ENCODE assay signal across 10 mouse cellular contexts in the genomic region with DNA sequence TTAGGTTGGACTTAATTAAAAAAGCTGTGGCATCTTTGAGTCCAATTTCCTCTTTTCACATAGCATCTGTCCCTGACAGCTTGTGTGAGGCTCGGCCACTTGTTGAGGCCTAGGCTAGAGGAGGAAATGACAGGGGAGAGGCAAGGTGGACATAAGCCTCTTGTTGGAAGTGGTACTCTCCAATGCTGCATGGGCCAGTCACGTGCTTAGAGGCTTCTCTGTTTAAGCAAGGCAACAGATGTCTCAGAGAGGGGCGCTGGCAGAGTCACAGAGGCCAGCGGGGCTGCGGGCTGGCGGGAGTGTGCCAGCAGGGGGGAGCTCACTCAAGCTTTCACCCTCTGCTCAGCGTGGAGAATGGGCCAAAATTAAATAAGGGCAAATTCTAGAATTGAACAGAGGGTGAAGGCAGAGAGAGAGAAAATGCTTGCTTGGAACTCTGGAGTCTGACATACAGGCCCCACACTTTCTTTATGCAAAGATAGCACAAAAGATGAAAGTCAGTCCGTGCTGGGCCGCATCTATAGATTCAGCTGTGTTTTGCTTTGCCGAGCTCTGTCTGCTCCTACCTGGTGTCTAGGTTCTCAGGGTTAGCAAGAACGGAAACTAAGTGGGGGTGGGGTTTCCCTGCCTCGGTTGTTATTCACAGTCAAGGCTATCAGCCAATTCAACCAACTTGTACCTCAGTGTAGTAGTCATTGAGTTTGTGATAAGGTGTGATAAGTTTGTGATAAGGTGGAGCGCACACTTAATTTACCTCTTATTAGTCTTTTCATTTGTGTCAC.
A peak's percentile ranks its signal among the peaks of the same experiment; 100 is the strongest.
DNase-seq lines count a peak whose midpoint lies in the region; ATAC-seq and TF ChIP-seq lines count a peak whose summit lies in the region.
"Had no signal": no experiment of that assay in that cellular context is flagged by ENCODE, and none has a peak within 500 bp of the region (broad histone marks: within the 10 kb centered on the region; RNA-seq: fewer than 3 reads in every experiment).

No protein-coding gene starts in this region.

- no peaks in the 10 kb centered on the region for H3K27me3 ChIP-seq in cerebellum, adult 2 months (ENCODE audit: control insufficient read depth, insufficient read depth, low read length)
- H3K27me3 ChIP-seq in hindbrain, embryonic 11.5 days (ENCODE audit: control insufficient read depth, insufficient read depth, low read length) = no peaks in the 10 kb centered on the region
- H3K27me3 ChIP-seq in midbrain, embryonic 15.5 days (replicated peaks) = no peaks in the 10 kb centered on the region

- no peak overlapping the region for H3K9ac ChIP-seq in hindbrain, embryonic 11.5 days (ENCODE audit: low read depth, low read length)
- no peak overlapping the region for H3K9ac ChIP-seq in midbrain, embryonic 15.5 days
- H3K9ac ChIP-seq: lung, embryonic 14.5 days had no signal

- peak; percentile 30 to 55 for DNase-seq in left cerebral cortex, postnatal 14 days (ENCODE audit: low spot score in 2 of 2)
- no peak for DNase-seq in left cerebral cortex, adult 11 months (ENCODE audit: low spot score)
- peak; percentile 94 to 99 for DNase-seq in cerebellum, adult 2 months
- peak; percentile 37 for DNase-seq in hindbrain, embryonic 11.5 days (ENCODE audit: low spot score)
- no peak for DNase-seq in gastrocnemius, postnatal 25 days
- DNase-seq in gastrocnemius, postnatal 10 days = no peak
- DNase-seq: lung, embryonic 14.5 days had no signal

- H3K9me3 ChIP-seq in hindbrain, embryonic 11.5 days (ENCODE audit: control insufficient read depth, low read length) = no peaks in the 10 kb centered on the region
- no peaks in the 10 kb centered on the region for H3K9me3 ChIP-seq in midbrain, embryonic 15.5 days

- intact Hi-C loops in left cerebral cortex, postnatal 14 days (cut with DNase I) = no loop called here

- peak; percentile 53; the same call in 1 of the 2 replicates for ATAC-seq in hindbrain, embryonic 11.5 days (ENCODE audit: low FRiP score)
- ATAC-seq in midbrain, embryonic 15.5 days (replicated peaks) = peak; percentile 75
- ATAC-seq in erythroblast, adult 5-6 weeks (replicated peaks; ENCODE audit: low FRiP score, poor library complexity, severe bottlenecking) = no peak

- peak overlapping the region; percentile 87 for H3K27ac ChIP-seq in cerebellum, adult 2 months (ENCODE audit: insufficient read depth, low read length)
- H3K27ac ChIP-seq in hindbrain, embryonic 11.5 days (ENCODE audit: low read depth, low read length) = no peak overlapping the region
- peak overlapping the region; percentile 60; the same call in 1 of the 2 replicates for H3K27ac ChIP-seq in midbrain, embryonic 15.5 days

- peak; percentile 13; the same call in 1 of the 2 replicates for TF ChIP-seq POLR2A in cerebellum, adult 2 months (IDR thresholded peaks at IDR 0.05; ENCODE audit: borderline replicate concordance, insufficient read depth, low read length)

- H3K36me3 ChIP-seq in hindbrain, embryonic 11.5 days (ENCODE audit: control insufficient read depth, insufficient read depth, low read length) = no peaks in the 10 kb centered on the region
- H3K36me3 ChIP-seq in midbrain, embryonic 15.5 days (replicated peaks) = no peaks in the 10 kb centered on the region
- H3K36me3 ChIP-seq: G1E had no signal

- no peak for TF ChIP-seq CTCF in cerebellum, adult 2 months (IDR thresholded peaks at IDR 0.05; ENCODE audit: borderline replicate concordance, insufficient read depth, low read depth, low read length)

- H3K4me1 ChIP-seq in cerebellum, adult 2 months (ENCODE audit: control insufficient read depth, insufficient read depth, low read length) = peaks cover 57% of the 10 kb centered on the region
- no peaks in the 10 kb centered on the region; the same call in 1 of the 2 replicates for H3K4me1 ChIP-seq in hindbrain, embryonic 11.5 days (replicated peaks; ENCODE audit: control insufficient read depth, insufficient read depth, low read length)
- H3K4me1 ChIP-seq in midbrain, embryonic 15.5 days = peaks cover 8% of the 10 kb centered on the region

- 13% methylated on average over 13 of the region's 13 CpGs for WGBS in cerebellum, adult 2 months
- WGBS in hindbrain, embryonic 11.5 days = 25% methylated on average over 13 of the region's 13 CpGs
- 22% methylated on average over 13 of the region's 13 CpGs for WGBS in midbrain, embryonic 15.5 days

- H3K4me2 ChIP-seq in hindbrain, embryonic 11.5 days (replicated peaks; ENCODE audit: low read depth, low read length) = no peak overlapping the region
- no peak overlapping the region for H3K4me2 ChIP-seq in midbrain, embryonic 15.5 days
- H3K4me2 ChIP-seq: lung, embryonic 14.5 days had no signal

- H3K4me3 ChIP-seq in cerebellum, adult 2 months (replicated peaks; ENCODE audit: insufficient read depth, low read depth, low read length) = no peak overlapping the region
- no peak overlapping the region for H3K4me3 ChIP-seq in hindbrain, embryonic 11.5 days (ENCODE audit: low read depth, low read length)
- no peak overlapping the region for H3K4me3 ChIP-seq in midbrain, embryonic 15.5 days

Comparison
In these comparisons a context has a peak if more than half of its experiments do, and no peak if none do; other contexts are left out.
1. DNase-seq: peak in left cerebral cortex, postnatal 14 days (2 of 2), cerebellum, adult 2 months (2 of 2) and hindbrain, embryonic 11.5 days (single experiment); none in left cerebral cortex, adult 11 months (single experiment), gastrocnemius, postnatal 25 days (single experiment) and gastrocnemius, postnatal 10 days (single experiment).